Mouse (Mus musculus): Measurements from ENCODE around the gene Ywhaq. TPM values are rescaled to one million over a fixed set of nuclear protein-coding genes. Genes with fewer than 3 reads are reported as not detected.
A peak's percentile ranks its signal among the peaks of the same experiment; 100 is the strongest.
"Not testable (repeated sequence)": the region's sequence is repeated elsewhere in the genome, so short reads cannot be mapped to it uniquely, and the experiment has no call there.

Ywhaq gene
- polyA plus RNA-seq, 1 experiment from 2014 or later: 741 TPM

- Histone ChIP-seq H3K9me3 (replicated peaks) (no peaks in the 10 kb centered on the region), H3K36me3 (peaks cover 72% of the 10 kb centered on the region), H3K9ac (no peak overlapping the region), H3K4me3 (replicated peaks) (no peak overlapping the region), H3K27me3 (no peaks in the 10 kb centered on the region), H3K4me1 (no peaks in the 10 kb centered on the region), H3K4me2 (no peak overlapping the region), H3K27ac (no peak overlapping the region)
- ATAC-seq (replicated peaks; ENCODE audit: low FRiP score): no peak
- 95% methylated on average over 5 of the region's 5 CpGs for WGBS
Measured at GRCm38 (mm10) chr12:21402771-21403170, 14.7 kb downstream of the Ywhaq start.

- H3K36me3 ChIP-seq: peaks cover 47% of the 10 kb centered on the region
- H3K4me3 ChIP-seq (replicated peaks): no peak overlapping the region
- H3K4me2 ChIP-seq: no peak overlapping the region
- H3K9ac ChIP-seq: no peak overlapping the region
- no peaks in the 10 kb centered on the region for H3K9me3 ChIP-seq (replicated peaks)
- no peaks in the 10 kb centered on the region for H3K4me1 ChIP-seq
- WGBS: over 99% methylated on average over 2 of the region's 2 CpGs
- ATAC-seq (replicated peaks; ENCODE audit: low FRiP score): no peak
- H3K27ac ChIP-seq: no peak overlapping the region
- no peaks in the 10 kb centered on the region for H3K27me3 ChIP-seq
Measured at GRCm38 (mm10) chr12:21386201-21386600, 31.2 kb downstream of the Ywhaq start.

DNA sequence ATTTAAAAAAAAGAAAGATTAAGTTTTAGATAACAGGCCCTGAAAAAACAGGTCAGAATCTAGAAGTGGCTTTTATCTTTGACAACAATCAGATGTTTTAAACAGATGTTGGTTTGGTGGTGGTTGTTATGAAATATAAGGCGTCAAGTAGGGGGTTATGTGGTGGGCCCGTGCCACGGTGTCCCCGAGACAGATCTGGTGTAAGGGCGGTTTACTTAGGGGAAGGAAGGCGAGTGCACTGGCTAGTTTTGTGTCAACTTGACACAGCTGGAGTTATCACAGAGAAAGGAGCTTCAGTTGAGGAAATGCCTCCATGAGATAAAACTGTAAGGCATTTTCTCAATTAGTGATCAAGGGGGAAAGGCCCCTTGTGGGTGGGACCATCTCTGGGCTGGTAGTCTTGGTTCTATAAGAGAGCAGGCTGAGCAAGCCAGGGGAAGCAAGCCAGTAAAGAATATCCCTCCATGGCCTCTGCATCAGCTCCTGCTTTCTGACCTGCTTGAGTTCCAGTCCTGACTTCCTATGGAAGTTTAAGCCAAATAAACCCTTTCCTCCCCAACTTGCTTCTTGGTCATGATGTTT lies 38.6 kb downstream of the Ywhaq start:
- H3K4me2 ChIP-seq; ATAC-seq (replicated peaks; ENCODE audit: low FRiP score); H3K4me3 ChIP-seq (replicated peaks); H3K9ac ChIP-seq; H3K36me3 ChIP-seq; H3K9me3 ChIP-seq (replicated peaks); H3K4me1 ChIP-seq; H3K27me3 ChIP-seq; H3K27ac ChIP-seq: not testable (repeated sequence)
- 70% methylated on average over 6 of the region's 6 CpGs for WGBS

DNA sequence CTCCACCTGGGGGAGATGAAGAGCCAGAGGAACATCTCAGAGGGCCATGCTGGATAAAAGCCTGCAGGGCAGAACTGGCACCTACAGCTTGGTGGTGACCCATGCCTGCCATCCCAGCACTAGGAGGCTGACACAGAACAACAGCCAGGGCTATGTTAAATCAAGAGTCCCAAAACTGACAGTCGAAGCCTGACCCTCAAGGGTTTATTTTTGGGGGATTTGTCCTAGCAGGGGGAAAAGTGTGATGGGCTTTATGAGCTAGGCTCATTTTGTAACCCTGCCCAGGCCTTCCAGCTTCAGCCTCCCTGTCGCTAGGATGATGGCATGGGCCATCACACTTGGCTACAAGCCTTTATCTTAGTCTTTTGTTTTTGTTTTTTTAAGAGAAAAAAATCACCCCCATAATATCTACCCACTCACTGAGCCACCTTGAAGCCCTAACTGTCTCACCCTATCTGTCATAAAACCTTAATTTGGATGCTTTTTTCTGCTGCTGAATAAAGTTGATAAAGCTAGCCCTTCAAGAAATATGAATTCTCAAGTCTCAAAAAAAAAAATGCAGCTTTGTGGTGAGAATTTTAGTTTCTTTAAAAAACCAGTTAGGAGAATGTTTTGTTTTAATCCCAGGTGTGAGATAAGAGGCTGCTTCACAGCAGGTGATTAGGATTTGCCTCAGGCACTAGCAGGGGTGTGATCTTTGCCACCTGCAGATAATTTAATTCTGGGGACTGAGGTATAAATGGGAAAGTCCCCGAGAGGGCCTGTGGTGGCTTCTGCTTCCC lies 41.9 kb downstream of the Ywhaq start:
- Histone ChIP-seq H3K36me3 (no peaks in the 10 kb centered on the region), H3K27me3 (no peaks in the 10 kb centered on the region), H3K4me3 (replicated peaks) (no peak overlapping the region), H3K9me3 (replicated peaks) (no peaks in the 10 kb centered on the region), H3K4me1 (peaks cover 14% of the 10 kb centered on the region), H3K4me2 (no peak overlapping the region), H3K27ac (no peak overlapping the region), H3K9ac (no peak overlapping the region)
- 51% methylated on average over 3 of the region's 3 CpGs for WGBS
- ATAC-seq (replicated peaks; ENCODE audit: low FRiP score): no peak

DNA sequence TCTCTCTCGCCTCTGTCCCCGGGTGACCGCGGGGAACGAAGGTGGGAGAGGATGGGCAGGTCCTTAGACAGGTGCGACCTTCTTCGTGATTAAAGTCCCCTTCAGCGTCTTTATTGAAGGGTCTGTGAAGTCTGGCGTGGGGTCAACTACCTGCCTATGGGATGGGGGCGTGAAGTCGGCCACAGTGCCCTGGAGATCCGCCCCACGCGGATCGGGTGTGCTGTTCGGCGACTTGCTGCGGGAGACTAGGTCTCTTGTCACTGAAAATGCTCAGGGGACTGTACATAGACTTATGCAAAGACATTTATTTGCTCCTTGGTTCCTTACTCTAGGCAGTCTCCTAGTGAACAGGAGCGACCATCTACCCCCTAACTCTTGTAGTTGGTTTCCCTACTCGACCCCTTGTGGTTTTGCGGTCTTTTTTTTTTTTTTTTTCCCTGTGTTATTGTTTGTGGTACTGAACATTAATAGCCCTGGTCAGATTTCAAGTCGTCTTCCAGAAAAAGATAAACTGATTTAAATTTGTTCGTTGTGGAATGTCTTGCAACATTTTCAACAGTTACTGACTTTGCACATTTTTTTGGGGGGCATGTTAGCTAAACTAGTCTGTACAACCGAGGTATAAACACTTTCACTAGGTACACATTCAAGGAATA lies 43.5 kb downstream of the Ywhaq start:
- no peaks in the 10 kb centered on the region for H3K9me3 ChIP-seq (replicated peaks)
- peak overlapping the region; percentile 96 for H3K27ac ChIP-seq
- no peaks in the 10 kb centered on the region for H3K36me3 ChIP-seq
- peak; percentile 70 for ATAC-seq (replicated peaks; ENCODE audit: low FRiP score)
- peaks cover 14% of the 10 kb centered on the region for H3K4me1 ChIP-seq
- H3K9ac ChIP-seq: peak overlapping the region; percentile 79
- whole genome bisulfite sequencing: 3% methylated on average over 24 of the region's 24 CpGs
- H3K27me3 ChIP-seq: no peaks in the 10 kb centered on the region
- H3K4me2 ChIP-seq: peak overlapping the region; percentile 59
- H3K4me3 ChIP-seq (replicated peaks): peak overlapping the region; percentile 69

DNA sequence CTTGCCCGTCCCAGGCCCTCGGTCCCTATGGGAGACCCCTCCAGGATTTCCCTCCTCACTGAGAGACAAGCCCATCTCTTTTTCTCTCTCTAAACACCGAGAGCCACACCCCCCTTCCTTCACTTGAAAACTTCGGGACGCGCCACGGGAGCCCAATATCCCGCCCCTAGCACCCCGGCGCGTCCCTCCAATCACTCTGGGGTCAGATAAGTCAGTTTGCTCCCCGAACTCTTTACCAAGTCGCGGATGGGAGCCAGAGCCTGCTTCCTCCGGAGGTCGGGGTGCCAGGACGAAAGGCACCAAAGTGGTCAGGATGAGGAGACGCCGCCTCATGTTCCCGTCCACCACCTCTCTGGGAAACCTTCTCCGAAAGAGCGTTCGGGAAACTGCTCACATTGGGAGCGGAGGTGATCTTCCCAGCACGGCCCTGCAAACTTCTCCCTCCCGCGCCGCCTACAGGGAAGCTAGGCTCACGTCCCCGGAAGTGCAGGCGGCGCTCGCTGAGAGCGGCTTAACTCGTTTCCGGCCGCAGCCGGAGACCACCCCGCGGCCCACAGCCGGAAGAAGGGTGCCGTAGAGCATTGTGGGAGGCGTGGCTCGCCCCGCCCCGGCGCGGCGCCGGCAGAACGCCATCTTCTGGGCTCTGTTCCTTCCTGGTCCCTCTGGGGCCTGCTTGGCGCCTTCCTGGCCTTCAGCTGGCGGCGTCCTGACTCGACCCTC lies 44.2 kb downstream of the Ywhaq start, which contains the start of gene Adam17:
Gene Adam17 (minus strand): TSS at position 533 of the 720 bp plus-strand sequence.
- Histone ChIP-seq H3K36me3 (no peaks in the 10 kb centered on the region), H3K27me3 (no peaks in the 10 kb centered on the region)
- peak; percentile 98 for ATAC-seq (replicated peaks; ENCODE audit: low FRiP score)

GRCm38 (mm10) chr12:21370035-21370611 lies 47.3 kb downstream of the Ywhaq start:
- Histone ChIP-seq H3K4me2 (no peak overlapping the region), H3K4me1 (peaks cover 14% of the 10 kb centered on the region), H3K27ac (no peak overlapping the region), H3K27me3 (no peaks in the 10 kb centered on the region), H3K9me3 (replicated peaks) (no peaks in the 10 kb centered on the region), H3K9ac (no peak overlapping the region), H3K36me3 (no peaks in the 10 kb centered on the region), H3K4me3 (replicated peaks) (no peak overlapping the region)
- 95% methylated on average over 1 of the region's 1 CpGs for WGBS
- ATAC-seq (replicated peaks; ENCODE audit: low FRiP score): no peak

More for the DNA sequence above, 44.2 kb downstream of the Ywhaq start, which contains the start of gene Adam17:
- WGBS: under 1% methylated on average over 55 of the region's 55 CpGs
- H3K4me3 ChIP-seq (replicated peaks): peak within 1 kb of the TSS; percentile 69
- peak within 1 kb of the TSS; percentile 96 for H3K27ac ChIP-seq
- peaks cover 14% of the 10 kb centered on the region for H3K4me1 ChIP-seq
- peak within 1 kb of the TSS; percentile 59 for H3K4me2 ChIP-seq
- no peaks in the 10 kb centered on the region for H3K9me3 ChIP-seq (replicated peaks)
- H3K9ac ChIP-seq: peak within 1 kb of the TSS; percentile 79

GRCm38 (mm10) chr12:21369087-21369410 lies 48.4 kb downstream of the Ywhaq start:
- 92% methylated on average over 5 of the region's 5 CpGs for WGBS
- Histone ChIP-seq H3K9ac (no peak overlapping the region), H3K27me3 (no peaks in the 10 kb centered on the region), H3K4me3 (replicated peaks) (no peak overlapping the region), H3K9me3 (replicated peaks) (no peaks in the 10 kb centered on the region), H3K4me2 (no peak overlapping the region), H3K36me3 (no peaks in the 10 kb centered on the region), H3K27ac (no peak overlapping the region), H3K4me1 (peaks cover 11% of the 10 kb centered on the region)
- ATAC-seq (replicated peaks; ENCODE audit: low FRiP score): no peak

DNA sequence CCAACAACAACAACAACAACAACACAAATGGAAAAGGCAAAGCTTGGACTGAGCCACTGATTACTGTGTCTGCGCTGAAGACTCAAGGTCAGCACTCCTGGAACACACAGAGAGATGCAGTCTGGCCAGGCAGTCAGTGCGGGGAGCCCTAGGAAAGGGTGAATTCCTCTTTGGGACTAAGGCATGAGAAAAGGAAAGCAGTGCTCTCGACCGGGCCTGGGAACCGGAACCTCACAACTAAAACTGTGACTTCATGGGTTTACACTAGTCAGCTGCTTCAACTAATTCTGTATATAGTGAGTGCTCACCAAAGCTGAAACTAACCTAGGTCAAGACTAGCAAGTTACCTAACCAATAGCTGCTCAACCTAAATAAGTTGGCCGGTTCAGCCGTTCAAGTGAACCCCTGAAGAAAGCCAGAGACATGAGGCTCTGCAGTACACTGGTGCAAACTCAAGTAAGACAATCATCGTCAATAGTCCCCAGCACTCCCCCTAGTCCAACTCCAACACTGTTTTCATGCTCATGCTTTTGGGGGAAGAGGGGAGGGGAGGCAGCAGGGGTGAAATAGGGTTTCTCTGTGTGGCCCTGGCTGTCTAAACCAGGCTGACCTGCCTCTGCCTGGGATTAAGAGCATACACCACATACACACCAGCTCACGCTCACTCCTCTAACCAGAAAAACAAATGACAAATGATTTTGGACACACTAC lies 48.9 kb downstream of the Ywhaq start:
- Histone ChIP-seq H3K27me3 (no peaks in the 10 kb centered on the region), H3K36me3 (no peaks in the 10 kb centered on the region), H3K9ac (no peak overlapping the region), H3K4me1 (peaks cover 11% of the 10 kb centered on the region), H3K4me3 (replicated peaks) (no peak overlapping the region), H3K27ac (no peak overlapping the region), H3K4me2 (no peak overlapping the region), H3K9me3 (replicated peaks) (no peaks in the 10 kb centered on the region)
- ATAC-seq (replicated peaks; ENCODE audit: low FRiP score): no peak
- 93% methylated on average over 9 of the region's 9 CpGs for WGBS

- Histone ChIP-seq H3K27me3 (no peaks in the 10 kb centered on the region), H3K4me1 (no peaks in the 10 kb centered on the region), H3K9ac (no peak overlapping the region), H3K4me2 (no peak overlapping the region), H3K27ac (no peak overlapping the region), H3K36me3 (peaks cover 15% of the 10 kb centered on the region; the same call in 1 of the 2 replicates), H3K4me3 (replicated peaks) (no peak overlapping the region), H3K9me3 (replicated peaks) (no peaks in the 10 kb centered on the region)
- 92% methylated on average over 10 of the region's 10 CpGs for WGBS
- ATAC-seq (replicated peaks; ENCODE audit: low FRiP score): no peak
Measured at GRCm38 (mm10) chr12:21364624-21365435, 52.6 kb downstream of the Ywhaq start.

Measured in kidney, embryonic 15.5 days (tissue).